Mouse (Mus musculus) lung, adult 2 months (tissue): ENCODE measurements around the gene Calcr. TPM values are rescaled to one million over a fixed set of nuclear protein-coding genes. Genes with fewer than 3 reads are reported as not detected.
"Not testable (repeated sequence)": the region's sequence is repeated elsewhere in the genome, so short reads cannot be mapped to it uniquely, and the experiment has no call there.

Experiments
- DNase-seq: peaks from one replicate; pipeline ENCODE4 v3.0.0; 2022
- H3K4me1 ChIP-seq: fragments of 200-500 bp; 2 replicates; pipeline ENCODE4 v1.6.1; 2011; ENCODE audit warnings: low read length; ENCODE audit not compliant: control insufficient read depth, insufficient read depth
- H3K4me3 ChIP-seq: fragments of 200-500 bp; replicated peaks from 2 replicates; pipeline ENCODE3; 2011; ENCODE audit warnings: low read depth, mild to moderate bottlenecking, control low read depth, low read length; ENCODE audit errors: extremely low read depth
- CTCF ChIP-seq: fragments of 200-500 bp; IDR thresholded peaks from 2 replicates; pipeline ENCODE4 v1.5.1; 2011; ENCODE audit warnings: mild to moderate bottlenecking, low read length, control low read depth; ENCODE audit not compliant: insufficient read depth
- POLR2A ChIP-seq: fragments of 200-500 bp; IDR thresholded peaks from 2 replicates; pipeline ENCODE4 v1.6.1; 2011; ENCODE audit warnings: low read depth, mild to moderate bottlenecking, control low read depth, low read length, borderline replicate concordance; ENCODE audit errors: extremely low read depth
- WGBS: fragments of 180-500 bp; shearing (Covaris S2); methylation state at CpG from one replicate; pipeline ENCODE4 v1.1.7; 2018; 5-methylcytosine and 5-hydroxymethylcytosine counted together
- polyA plus RNA-seq: library from polyadenylated mRNA; depleted of rRNA; stranded (reverse); fragments of >200 nt; gene quantifications from 2 replicates; pipeline ENCODE4 v1.2.3, GENCODE M21; 2012; rRNA removed

The Calcr gene
- polyA plus RNA-seq, 1 experiment: 0.15 TPM

DNA sequence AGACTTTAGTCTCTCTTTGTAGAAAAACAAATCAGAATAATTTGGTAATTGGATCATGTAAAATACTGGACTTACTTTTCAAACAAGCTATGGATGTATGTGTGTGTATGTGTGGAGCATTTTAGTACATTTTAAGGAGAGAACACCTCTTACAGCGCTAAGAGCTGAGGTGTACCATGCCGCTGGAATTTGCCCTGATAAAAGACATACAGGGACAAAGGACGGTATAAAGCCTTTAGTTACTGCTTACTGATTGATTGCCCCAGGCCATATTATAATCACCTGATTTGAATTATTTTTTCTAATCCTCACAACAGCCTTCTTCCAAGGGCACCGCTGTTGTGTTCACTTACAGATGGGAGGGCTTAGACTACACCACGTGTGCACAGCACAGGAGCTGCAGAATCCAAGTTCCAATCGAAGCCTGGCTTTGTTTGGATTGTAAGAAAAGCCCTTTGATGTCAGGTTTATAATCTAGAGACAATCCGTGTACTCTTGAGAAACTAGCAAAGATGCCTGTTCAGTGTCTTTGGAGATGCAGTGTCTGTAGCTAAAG, 76.3 kb downstream of the Calcr start:
- TF ChIP-seq CTCF (no peak), POLR2A (no peak)
- Histone ChIP-seq H3K4me1 (no peaks in the 10 kb centered on the region), H3K4me3 (no peak overlapping the region)
- DNase-seq: no peak
- WGBS: 69% methylated on average over 7 of the region's 7 CpGs

DNA sequence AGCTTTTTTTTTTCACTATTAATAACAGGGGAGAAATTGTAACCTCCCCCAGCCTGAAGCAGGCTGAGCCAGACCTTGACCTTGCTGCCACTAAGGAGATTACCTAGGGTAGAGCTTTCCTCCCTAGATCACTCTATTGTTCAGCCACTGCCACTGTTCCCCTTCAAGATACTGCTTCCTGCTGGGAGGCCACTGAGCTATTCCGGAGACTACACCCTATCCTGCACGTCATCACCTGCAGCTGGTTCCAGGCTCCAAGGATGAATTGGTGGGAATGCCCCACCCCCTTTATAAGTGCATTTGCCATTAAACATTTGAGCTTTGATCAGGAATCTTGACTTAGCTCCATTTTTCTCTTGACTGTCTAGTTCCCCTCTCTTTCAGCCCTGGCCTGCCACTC, 86.2 kb downstream of the Calcr start:
- DNase-seq, H3K4me1 ChIP-seq, H3K4me3 ChIP-seq: not testable (repeated sequence)
- 44% methylated on average over 2 of the region's 2 CpGs for WGBS

DNA sequence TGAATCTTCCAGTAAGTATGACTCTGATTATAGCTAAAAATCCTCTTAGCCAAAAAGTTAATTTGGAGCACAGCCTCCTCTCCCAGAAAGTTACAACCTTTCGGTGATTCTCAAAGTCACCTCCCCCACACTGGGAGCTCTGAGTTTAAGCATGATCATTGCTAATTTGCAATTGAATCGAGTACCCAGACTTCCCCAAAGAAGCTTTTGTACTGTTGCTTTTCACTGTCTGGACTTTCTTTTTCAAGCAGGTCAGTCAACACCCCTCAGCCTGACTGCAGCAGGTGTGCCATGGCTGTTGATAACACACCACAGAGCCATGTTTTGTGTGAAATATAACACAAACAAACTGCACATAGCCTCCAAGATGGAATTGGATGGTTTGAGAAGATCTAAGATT, 86.7 kb downstream of the Calcr start:
- 69% methylated on average over 2 of the region's 2 CpGs for WGBS
- TF ChIP-seq POLR2A (no peak), CTCF (no peak)
- Histone ChIP-seq H3K4me3 (no peak overlapping the region), H3K4me1 (no peaks in the 10 kb centered on the region)
- no peak for DNase-seq

DNA sequence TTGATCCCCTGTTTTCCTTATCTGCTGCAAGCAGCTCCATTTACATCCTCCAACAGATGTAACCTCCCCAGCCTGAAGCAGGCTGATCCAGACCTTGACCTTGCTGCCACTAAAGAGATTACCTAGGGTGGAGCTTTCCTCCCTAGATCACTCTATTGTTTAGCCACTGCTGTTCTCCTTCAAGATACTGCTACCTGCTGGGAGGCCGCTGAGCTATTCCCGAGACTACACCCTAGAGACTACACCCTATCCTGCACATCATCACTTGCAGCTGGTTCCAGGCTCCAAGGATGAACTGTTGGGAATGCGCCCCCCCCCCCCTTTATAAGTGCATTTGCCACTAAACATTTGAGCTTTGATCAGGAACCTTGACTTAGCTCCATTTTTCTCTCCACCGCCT, 92.6 kb downstream of the Calcr start:
- not testable (repeated sequence) for DNase-seq, H3K4me3 ChIP-seq
- WGBS: 93% methylated on average over 4 of the region's 4 CpGs

DNA sequence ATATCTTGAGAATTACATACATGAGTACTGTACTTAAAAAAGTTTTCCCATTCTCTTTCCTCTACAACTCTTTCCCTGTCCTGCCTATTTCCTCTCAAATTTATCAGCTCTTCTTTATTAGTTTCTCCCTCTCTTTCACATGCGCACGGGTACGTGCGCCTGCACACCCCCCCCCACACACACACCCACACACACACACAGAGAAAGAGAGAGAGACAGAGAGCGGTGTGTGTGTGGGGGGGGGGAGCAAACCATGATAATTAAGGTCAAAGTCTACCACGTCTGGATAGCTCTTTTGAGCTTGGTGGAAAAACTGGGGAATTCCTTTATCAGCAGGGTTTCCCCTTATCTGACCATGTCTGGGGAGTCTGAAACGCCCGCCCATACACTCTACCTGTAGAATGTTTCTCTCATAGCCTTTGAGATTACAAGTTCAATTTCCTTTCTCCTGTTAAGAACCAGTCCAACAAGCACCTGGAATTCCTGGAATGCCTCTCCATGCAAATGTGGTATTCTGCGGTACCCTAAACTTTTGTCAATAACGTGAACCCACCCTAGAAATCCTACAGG, 100.3 kb downstream of the Calcr start:
- TF ChIP-seq CTCF (no peak), POLR2A (no peak)
- Histone ChIP-seq H3K4me3 (no peak overlapping the region), H3K4me1 (no peaks in the 10 kb centered on the region)
- DNase-seq: no peak
- 62% methylated on average over 10 of the region's 10 CpGs for WGBS

More for the DNA sequence above, 92.6 kb downstream of the Calcr start:
- H3K4me1 ChIP-seq: not testable (repeated sequence)

DNA sequence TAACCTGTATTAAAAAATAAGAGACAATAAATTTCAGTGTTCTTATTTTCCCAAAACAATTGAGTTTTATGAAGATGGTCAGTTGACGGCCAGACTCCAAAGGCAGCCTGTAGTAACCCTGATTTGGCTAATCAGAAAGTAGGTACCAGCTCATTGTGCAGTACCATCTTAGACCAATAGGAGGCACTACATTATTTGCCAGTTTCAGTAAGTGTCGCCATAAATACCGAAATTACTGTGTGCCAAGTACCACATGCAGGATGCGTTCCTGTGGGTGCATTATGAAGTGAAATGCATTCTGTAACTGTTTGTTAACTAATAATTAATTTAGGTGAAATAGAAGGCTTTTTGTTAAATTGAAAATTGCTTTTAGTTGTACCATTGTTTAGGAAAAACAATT, 106.1 kb downstream of the Calcr start:
- no peak overlapping the region for H3K4me3 ChIP-seq
- no peaks in the 10 kb centered on the region for H3K4me1 ChIP-seq
- TF ChIP-seq POLR2A (no peak), CTCF (no peak)
- WGBS: 93% methylated on average over 4 of the region's 4 CpGs
- DNase-seq: no peak

Other genes with a start within 250 kb of the Calcr start
- gene Tfpi2, start 224.2 kb upstream of the Calcr start, polyA plus RNA-seq: 1.2 and 1.7 TPM in 2 replicates
- not detected in 2 replicates for gene Gngt1, start 229.1 kb upstream of the Calcr start, polyA plus RNA-seq
- 33.3 and 37.2 TPM in 2 replicates for gene Gng11, start 239.2 kb upstream of the Calcr start, polyA plus RNA-seq